Mouse (Mus musculus): ENCODE results near the gene AW011738.

- TF ChIP-seq CTCF (conservative IDR thresholded peaks at IDR 0.05; ENCODE audit: low read length) = no peak
- TF ChIP-seq NANOG (IDR thresholded peaks at IDR 0.05; ENCODE audit: borderline replicate concordance, low read length) = no peak
- TF ChIP-seq POU5F1 (IDR thresholded peaks at IDR 0.05; ENCODE audit: borderline replicate concordance, low read length) = no peak
These were observed 2.3 kb upstream of the AW011738 start, which contains the start of gene Isg15 for GRCm38 (mm10) chr4:156200623-156201475.

All from E14TG2a.4 (cell line).